Mouse (Mus musculus) neural tube, embryonic 15.5 days (tissue): ENCODE results near the gene Rex2. TPM values are rescaled to one million over a fixed set of nuclear protein-coding genes. Genes with fewer than 3 reads are reported as not detected.

ENCODE experiments used
- polyA plus RNA-seq: library from polyadenylated mRNA; unstranded; fragments of >200 nt; fragmentation: Nextera tagmentation; extraction: Ambion mirVana; gene quantifications from 2 replicates; pipeline ENCODE4 v1.2.1, GENCODE M21; 2015

Gene Rex2
- polyA plus RNA-seq, 1 experiment from 2014 or later, result not detected

Other genes starting within 250 kb of the Rex2 start
- gene Gm21411, start 112.3 kb upstream of the Rex2 start, polyA plus RNA-seq, result not detected in 2 replicates
- gene Zfp989, start 49.9 kb upstream of the Rex2 start, polyA plus RNA-seq, result 0.14 and 0.15 TPM in 2 replicates
- gene Zfp991, start 110.2 kb downstream of the Rex2 start, polyA plus RNA-seq, result 4.4 and 5.8 TPM in 2 replicates